Mouse (Mus musculus): ENCODE data around the gene A530032D15Rik.
"Not testable (repeated sequence)": the region's sequence is repeated elsewhere in the genome, so short reads cannot be mapped to it uniquely, and the experiment has no call there.

DNA sequence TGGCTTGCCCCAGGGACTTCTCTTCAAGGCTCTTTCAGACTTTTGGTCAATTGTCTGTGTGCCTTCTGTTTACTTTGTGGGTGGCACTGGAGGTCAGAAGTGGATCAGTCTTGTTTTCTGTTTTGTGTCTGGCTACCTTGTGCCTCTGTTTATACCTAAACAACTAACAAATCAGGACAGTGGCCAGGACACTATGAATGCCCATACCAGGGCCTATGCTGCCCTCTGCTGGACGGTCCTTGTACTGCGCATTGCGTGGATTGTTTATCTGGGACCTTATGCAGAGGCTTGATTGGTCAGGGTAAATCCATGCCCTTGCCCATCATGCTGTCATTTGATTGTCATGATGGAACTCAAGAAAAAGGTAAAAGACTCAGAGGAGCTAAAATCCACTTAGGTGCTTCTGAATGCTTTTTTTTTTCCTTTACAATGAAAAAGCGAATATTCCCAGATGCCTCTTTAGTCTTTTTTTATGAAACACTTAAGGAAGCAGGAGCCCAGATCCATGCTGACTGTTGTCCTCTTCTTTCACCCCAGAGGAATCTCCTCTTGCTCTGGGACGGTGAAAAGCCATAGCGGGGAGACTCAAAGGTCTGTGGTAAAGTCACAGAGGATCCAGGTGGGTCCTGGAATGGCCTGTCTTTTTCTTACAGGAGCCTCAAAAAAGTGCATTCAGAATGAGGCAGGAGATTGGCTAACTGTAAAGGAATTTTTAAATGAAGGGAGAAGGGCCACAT is 5.2 kb upstream of the A530032D15Rik start:
- not testable (repeated sequence) for TF ChIP-seq POLR2A, CTCF (IDR thresholded peaks at IDR 0.05; ENCODE audit: insufficient read depth, low read depth, low read length)

Measured in olfactory bulb, adult 2 months (tissue).